Mouse (Mus musculus): Measurements from ENCODE around the gene Fam71e1. TPM values are rescaled to one million over a fixed set of nuclear protein-coding genes. Genes with fewer than 3 reads are reported as not detected.

Gene Fam71e1
- polyA plus RNA-seq, 1 experiment from 2014 or later, result 23.6 TPM

DNA sequence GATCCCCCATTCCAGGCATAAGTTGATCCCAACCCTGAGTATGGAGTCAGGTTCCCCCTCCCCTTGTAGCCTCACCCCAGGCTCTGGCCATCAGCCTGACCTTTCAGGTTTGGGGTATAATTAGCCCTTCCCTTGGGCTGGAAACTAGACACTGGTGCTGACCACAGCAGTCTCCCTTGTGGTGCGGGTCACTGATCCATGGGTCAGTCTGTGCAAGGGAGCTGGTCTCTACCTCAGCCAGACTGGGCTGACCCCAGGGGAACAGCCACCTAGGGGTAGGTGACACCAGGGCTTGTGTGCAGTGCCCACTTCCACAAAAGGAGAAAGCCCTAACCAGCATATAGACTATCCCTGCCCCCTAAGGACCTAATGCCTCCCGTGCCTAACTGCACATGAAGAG lies 26.7 kb downstream of the Fam71e1 start:
- Histone ChIP-seq H3K9me3 (no peaks in the 10 kb centered on the region), H3K4me2 (no peak overlapping the region), H3K27ac (replicated peaks) (no peak overlapping the region), H3K4me3 (no peak overlapping the region), H3K27me3 (peaks cover 45% of the 10 kb centered on the region), H3K9ac (no peak overlapping the region), H3K4me1 (replicated peaks) (peaks cover 9% of the 10 kb centered on the region), H3K36me3 (no peaks in the 10 kb centered on the region)
- 70% methylated on average over 2 of the region's 2 CpGs for WGBS
- no peak for ATAC-seq (ENCODE audit: low FRiP score, low read depth)

DNA sequence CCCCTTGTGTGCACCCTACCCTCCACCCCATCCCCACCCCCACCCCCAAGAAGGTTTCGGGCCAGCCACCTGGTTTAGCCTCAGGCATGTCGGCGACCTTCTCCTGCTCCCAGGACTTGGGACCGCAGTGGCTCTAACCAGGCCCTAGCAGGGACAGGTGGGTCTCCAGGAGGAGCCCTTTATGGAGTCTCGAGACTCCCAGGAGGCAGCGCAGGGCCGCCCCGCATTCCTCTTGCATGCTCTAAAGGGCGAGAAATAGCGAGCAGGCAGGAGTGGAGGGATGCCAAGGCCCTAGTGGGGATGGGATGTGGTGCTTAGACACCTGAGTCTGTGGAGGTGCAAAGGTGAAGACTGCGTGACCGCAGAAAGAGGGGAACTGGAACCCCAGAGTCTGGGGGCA lies 28.1 kb downstream of the Fam71e1 start, which contains the start of gene Mybpc2:
Mybpc2 (minus strand) TSS at position 155 of the 400 bp plus-strand sequence.
- Histone ChIP-seq H3K4me3 (no peak within 1 kb of the TSS), H3K4me1 (replicated peaks) (peaks cover 11% of the 10 kb centered on the region), H3K9ac (no peak within 1 kb of the TSS), H3K36me3 (no peaks in the 10 kb centered on the region), H3K9me3 (no peaks in the 10 kb centered on the region), H3K4me2 (peak within 1 kb of the TSS; percentile 39), H3K27ac (replicated peaks) (no peak within 1 kb of the TSS), H3K27me3 (peaks cover 51% of the 10 kb centered on the region)
- no peak for ATAC-seq (ENCODE audit: low FRiP score, low read depth)
- 40% methylated on average over 12 of the region's 12 CpGs for WGBS

DNA sequence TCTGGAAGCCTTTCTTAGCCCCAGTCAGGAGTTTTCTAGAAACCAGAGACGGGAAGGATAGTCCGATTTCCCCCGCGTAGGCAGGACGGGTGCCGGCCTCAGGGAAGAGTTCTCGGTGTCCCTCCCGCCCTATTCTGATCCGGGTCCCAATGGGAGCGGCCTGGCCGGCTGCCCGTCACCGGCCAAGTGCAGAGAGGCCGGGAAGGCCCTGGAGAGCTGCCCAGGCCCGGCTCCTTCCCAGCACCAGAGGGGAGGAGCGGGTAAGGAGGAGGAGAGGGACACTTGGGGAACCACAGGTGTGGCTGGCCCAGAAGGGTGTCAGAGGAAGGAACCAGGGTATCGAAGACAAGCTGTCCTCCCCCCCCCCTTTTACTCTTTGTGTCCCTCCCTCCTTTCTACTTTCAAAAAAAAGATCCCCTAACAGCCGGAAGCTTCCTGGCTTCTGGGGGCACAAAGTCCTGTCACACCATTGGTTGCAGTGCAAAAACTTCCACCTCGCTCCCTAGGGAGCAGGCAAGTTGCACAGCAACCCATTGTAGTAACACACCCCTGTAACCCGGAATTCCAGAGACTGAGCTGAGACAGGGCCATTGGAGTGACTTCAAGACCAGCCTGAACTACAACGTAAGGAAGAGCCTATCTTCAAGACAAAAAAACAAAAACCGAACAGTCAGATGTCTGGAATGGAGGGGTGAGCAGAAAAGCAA lies 28.9 kb downstream of the Fam71e1 start:
- H3K4me1 ChIP-seq (replicated peaks), result peaks cover 11% of the 10 kb centered on the region
- peak overlapping the region; percentile 39 for H3K4me2 ChIP-seq
- peaks cover 51% of the 10 kb centered on the region for H3K27me3 ChIP-seq
- no peaks in the 10 kb centered on the region for H3K9me3 ChIP-seq
- H3K9ac ChIP-seq, result no peak overlapping the region
- no peaks in the 10 kb centered on the region for H3K36me3 ChIP-seq
- WGBS, result 16% methylated on average over 21 of the region's 22 CpGs
- H3K4me3 ChIP-seq, result no peak overlapping the region
- no peak for ATAC-seq (ENCODE audit: low FRiP score, low read depth)
- no peak overlapping the region for H3K27ac ChIP-seq (replicated peaks)

DNA sequence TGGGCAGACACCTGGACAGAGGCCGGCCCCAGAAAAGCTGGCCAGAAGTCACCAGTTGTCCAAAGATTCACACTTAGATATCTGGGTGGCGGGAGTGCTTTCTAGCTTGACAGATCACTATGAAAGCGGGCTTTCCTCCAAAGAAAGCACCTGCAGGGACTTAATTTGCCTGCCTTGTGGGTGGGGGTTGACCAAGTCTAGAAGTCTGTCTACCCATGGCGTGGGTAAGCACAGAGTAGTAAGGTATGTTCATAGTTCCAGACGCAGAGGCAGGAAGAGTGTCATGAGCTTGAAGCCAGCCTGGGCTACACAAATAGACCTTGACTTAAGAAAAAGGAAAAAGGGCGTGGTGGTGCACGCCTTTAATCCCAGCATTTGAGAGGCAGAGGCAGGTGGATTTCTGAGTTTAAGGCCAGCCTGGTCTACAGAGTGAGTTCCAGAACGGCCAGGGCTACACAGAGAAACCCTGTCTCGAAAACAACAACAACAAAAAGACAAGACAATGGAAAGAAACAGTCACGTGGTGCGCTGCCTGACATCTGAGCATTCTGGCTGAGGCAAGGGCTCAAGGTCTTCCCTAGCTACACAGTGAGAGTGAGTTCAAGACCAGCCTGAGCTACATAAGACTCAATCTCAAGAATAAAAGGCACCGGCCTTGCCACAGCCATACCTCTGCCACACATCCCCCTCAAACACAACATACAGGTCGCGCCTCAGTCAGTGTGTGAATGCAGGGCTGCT lies 30.2 kb downstream of the Fam71e1 start:
- Histone ChIP-seq H3K36me3 (no peaks in the 10 kb centered on the region), H3K27ac (replicated peaks) (no peak overlapping the region), H3K4me2 (no peak overlapping the region), H3K9me3 (no peaks in the 10 kb centered on the region), H3K4me3 (no peak overlapping the region), H3K9ac (no peak overlapping the region), H3K4me1 (replicated peaks) (peaks cover 9% of the 10 kb centered on the region), H3K27me3 (peaks cover 48% of the 10 kb centered on the region)
- no peak for ATAC-seq (ENCODE audit: low FRiP score, low read depth)
- 90% methylated on average over 14 of the region's 14 CpGs for WGBS

DNA sequence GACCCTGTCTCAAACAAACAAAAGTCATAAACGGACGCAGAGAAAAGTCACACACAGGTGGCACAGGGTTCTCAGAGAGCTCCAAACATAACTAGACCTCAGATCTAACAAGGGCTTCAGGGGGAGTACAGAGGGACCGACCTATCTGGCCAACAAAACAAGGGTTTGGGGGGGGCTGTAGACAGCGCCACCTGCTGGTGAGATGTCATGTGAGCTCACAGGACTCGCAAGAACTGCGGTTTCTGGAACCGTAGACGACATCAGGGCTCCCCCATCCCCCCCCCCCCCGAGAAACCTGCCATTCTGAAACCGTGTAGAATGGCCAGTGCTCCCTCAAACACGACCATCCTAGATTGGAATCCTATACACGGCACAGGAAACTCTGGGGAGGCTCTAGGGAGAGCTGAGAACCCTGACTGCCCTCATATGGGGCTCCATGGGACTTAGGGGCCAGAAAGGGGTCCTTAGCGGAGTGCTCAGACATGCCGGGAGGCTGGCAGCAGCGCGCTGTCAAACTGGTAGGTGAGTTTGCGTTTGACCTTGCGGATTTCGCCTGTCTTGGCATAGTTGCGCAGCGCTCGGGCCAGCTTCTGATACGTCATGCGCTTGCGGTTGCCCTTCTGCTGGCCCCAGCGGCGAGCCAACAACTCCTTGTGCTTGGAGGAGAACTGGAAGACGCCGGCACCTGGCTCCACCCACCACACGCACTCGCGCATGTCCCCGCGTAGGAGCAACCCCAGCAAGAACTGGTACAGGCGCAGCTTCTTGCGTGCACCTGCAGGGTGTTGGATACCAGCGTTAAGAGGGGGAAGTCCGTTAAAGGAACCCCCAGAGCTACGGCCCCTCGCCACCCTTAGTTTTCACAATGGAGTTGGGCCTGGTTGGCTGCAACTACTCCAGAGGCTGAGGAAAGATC lies 31.4 kb downstream of the Fam71e1 start:
- no peaks in the 10 kb centered on the region for H3K9me3 ChIP-seq
- peaks cover 8% of the 10 kb centered on the region for H3K4me1 ChIP-seq (replicated peaks)
- peak overlapping the region; percentile 55 for H3K9ac ChIP-seq
- 0 out of 2 replicates have a peak overlapping the region, but pooled peaks have one; percentile 46 for H3K27ac ChIP-seq (replicated peaks)
- 7% methylated on average over 40 of the region's 40 CpGs for WGBS
- peak overlapping the region; percentile 75 for H3K4me2 ChIP-seq
- ATAC-seq (ENCODE audit: low FRiP score, low read depth), result peak; percentile 65
- no peaks in the 10 kb centered on the region for H3K36me3 ChIP-seq
- peaks cover 37% of the 10 kb centered on the region for H3K27me3 ChIP-seq
- peak overlapping the region; percentile 38 for H3K4me3 ChIP-seq

DNA sequence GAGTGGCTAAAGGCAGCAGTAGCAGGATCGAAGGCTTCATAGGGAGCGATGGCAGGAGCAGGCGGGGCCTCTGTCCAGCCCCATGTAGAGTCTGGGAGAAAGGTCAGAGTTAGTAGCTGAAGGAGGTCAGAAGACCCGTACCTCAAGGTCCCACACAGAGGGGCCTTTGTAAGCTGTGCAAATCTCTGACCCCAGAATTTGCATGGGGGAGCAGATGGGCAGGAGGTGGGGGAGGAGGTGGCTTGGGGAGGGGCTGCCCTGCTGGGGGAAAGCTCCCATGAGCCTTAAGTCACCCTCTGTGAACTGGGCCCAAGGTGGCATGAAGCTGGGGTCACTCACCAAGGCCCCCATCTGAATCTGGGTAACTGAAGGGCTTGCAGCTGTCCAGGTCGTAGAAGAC lies 33.1 kb downstream of the Fam71e1 start:
- no peak overlapping the region for H3K4me3 ChIP-seq
- no peak overlapping the region for H3K9ac ChIP-seq
- H3K27me3 ChIP-seq, result peaks cover 22% of the 10 kb centered on the region
- H3K4me1 ChIP-seq (replicated peaks), result peaks cover 8% of the 10 kb centered on the region
- WGBS, result 66% methylated on average over 5 of the region's 5 CpGs
- H3K4me2 ChIP-seq, result no peak overlapping the region
- H3K36me3 ChIP-seq, result no peaks in the 10 kb centered on the region
- H3K27ac ChIP-seq (replicated peaks), result no peak overlapping the region
- no peak for ATAC-seq (ENCODE audit: low FRiP score, low read depth)
- H3K9me3 ChIP-seq, result no peaks in the 10 kb centered on the region

DNA sequence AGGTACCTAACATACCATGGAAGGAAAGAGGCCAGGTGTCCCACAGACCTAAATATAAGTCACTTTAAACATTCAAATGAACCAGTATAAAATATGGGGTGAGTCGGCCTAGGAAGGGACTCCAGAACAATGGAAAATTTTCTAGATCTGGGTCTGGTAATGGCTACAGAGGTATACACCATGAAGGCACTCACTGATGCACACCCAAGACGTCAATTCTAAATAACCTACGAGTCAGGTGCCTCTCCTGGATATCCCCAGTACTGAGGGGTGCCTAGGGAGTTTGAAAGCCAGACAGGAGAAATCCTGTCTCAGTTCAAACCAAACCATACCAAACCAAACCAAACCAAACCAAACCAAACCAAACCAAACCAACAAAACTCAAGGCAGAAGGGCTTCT lies 34.1 kb downstream of the Fam71e1 start:
- no peak overlapping the region for H3K27ac ChIP-seq (replicated peaks)
- no peaks in the 10 kb centered on the region for H3K9me3 ChIP-seq
- ATAC-seq (ENCODE audit: low FRiP score, low read depth), result no peak
- peaks cover 13% of the 10 kb centered on the region for H3K27me3 ChIP-seq
- no peak overlapping the region for H3K9ac ChIP-seq
- H3K36me3 ChIP-seq, result no peaks in the 10 kb centered on the region
- H3K4me3 ChIP-seq, result no peak overlapping the region
- 78% methylated on average over 3 of the region's 3 CpGs for WGBS
- H3K4me1 ChIP-seq (replicated peaks), result peaks cover 8% of the 10 kb centered on the region
- H3K4me2 ChIP-seq, result no peak overlapping the region

DNA sequence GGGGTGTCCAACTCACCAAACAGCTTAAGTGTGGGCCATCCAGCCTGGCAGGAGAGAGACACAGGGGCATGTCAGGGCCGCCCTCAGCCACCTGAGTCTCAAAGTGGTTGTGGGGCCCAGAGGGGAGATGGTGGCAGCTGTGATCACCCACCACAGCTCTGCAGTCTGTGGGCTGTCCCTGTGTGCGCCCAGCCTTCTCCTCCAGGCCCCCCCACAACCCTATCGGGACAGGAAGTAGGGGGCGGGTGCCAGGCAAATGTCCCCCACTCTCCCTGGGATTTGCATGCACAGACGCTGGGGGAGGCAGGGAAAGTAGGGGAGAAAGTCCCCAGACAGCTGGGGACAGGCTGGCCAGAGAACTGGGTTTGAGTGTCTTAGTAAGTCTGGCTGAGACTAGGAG lies 34.8 kb downstream of the Fam71e1 start:
- no peak for ATAC-seq (ENCODE audit: low FRiP score, low read depth)

DNA sequence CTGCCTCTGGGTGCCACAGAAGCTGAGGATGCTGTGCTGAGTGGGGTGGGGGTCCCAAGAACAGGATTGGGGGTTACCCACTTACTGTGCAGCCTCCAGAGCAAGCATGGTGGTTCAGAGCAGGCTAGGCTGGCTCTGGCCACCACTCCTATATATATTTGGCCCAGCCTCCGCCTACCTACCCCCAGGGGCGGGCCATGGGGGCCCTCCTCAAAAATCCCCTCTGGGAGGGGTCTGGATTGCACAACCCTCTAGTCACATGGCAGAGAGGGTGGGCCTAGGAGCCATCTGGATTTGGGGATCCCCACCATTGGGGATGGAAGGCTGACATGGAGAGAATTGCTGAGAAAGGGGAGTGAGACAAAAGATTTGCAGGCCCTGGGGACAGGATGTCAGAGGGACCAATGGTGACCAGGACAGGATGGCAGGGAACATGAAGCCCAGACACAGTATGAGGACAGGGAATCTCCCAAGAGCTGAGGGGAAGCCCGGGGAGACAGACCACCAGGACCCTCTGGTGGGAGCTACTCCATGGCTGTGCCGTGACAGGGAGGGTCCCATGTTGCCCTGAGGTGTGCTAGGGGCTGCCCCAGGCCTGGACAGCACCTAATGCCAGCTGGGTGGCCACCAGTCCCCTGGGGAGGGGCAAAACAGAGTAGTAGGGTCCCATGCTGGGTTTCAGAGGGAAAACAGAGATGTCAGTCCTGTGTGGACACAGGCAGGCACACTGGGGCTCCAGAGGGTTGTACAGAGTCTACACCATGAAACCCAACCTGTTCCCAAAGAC lies 35.8 kb downstream of the Fam71e1 start, which contains the start of gene Spib:
Spib (minus strand) TSS at position 126 of the 787 bp plus-strand sequence.
- no peaks in the 10 kb centered on the region for H3K36me3 ChIP-seq
- no peaks in the 10 kb centered on the region for H3K9me3 ChIP-seq
- no peak for ATAC-seq (ENCODE audit: low FRiP score, low read depth)
- H3K27ac ChIP-seq (replicated peaks), result no peak within 1 kb of the TSS
- H3K9ac ChIP-seq, result no peak within 1 kb of the TSS
- peaks cover 10% of the 10 kb centered on the region for H3K27me3 ChIP-seq
- WGBS, result 79% methylated on average over 4 of the region's 4 CpGs
- H3K4me2 ChIP-seq, result no peak within 1 kb of the TSS
- no peak within 1 kb of the TSS for H3K4me3 ChIP-seq
- H3K4me1 ChIP-seq (replicated peaks), result peaks cover 8% of the 10 kb centered on the region

More for the DNA sequence above, 34.8 kb downstream of the Fam71e1 start:
- Histone ChIP-seq H3K36me3 (no peaks in the 10 kb centered on the region), H3K27me3 (peaks cover 12% of the 10 kb centered on the region), H3K4me2 (no peak overlapping the region), H3K27ac (replicated peaks) (no peak overlapping the region), H3K4me1 (replicated peaks) (peaks cover 8% of the 10 kb centered on the region), H3K9ac (no peak overlapping the region), H3K9me3 (no peaks in the 10 kb centered on the region), H3K4me3 (no peak overlapping the region)
- WGBS, result 62% methylated on average over 5 of the region's 5 CpGs

DNA sequence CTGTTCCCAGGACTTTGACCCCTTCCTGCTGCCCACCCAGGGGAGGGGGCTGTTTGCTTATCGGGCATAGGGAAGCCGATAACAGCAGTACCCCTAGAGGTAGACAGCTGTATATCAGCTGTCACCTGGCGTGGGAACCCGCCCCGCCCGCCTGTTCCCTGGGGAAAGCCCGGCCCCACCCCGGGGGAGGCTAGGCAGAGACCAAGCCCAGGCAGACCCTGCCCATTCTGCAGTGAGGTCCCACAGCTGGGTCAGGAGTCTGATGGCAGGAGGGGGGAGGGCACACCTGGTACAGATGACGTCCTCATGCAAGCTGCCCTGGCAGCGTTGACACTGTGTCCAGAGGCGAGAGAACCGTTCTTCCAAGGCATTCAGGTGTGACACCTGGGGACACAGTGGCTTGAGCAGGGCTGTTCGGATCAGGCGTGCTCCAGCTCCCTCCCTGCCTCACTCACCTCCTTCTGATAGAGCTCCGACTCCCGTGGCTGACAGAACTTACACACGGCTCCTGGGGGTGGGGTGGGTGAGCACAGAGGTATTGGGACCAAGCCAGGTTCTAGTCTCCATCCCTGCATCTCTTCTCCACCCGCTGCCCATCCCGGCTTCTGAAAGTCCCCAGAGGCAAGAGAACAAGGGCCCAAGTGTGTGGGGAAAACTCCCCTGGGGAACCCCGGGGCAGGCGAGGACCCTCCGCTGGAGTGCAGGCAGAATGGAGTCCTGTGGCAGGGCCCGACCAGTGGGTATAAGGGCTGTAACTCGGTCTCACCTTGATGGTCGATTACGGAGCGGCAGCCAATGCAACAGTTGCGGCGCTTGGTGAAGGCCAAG lies 36.8 kb downstream of the Fam71e1 start:
- Histone ChIP-seq H3K4me3 (no peak overlapping the region), H3K4me1 (replicated peaks) (peaks cover 2% of the 10 kb centered on the region), H3K36me3 (no peaks in the 10 kb centered on the region), H3K4me2 (no peak overlapping the region), H3K9me3 (no peaks in the 10 kb centered on the region), H3K27me3 (peaks cover 10% of the 10 kb centered on the region), H3K27ac (replicated peaks) (no peak overlapping the region), H3K9ac (no peak overlapping the region)
- ATAC-seq (ENCODE audit: low FRiP score, low read depth), result no peak
- 86% methylated on average over 25 of the region's 29 CpGs for WGBS

DNA sequence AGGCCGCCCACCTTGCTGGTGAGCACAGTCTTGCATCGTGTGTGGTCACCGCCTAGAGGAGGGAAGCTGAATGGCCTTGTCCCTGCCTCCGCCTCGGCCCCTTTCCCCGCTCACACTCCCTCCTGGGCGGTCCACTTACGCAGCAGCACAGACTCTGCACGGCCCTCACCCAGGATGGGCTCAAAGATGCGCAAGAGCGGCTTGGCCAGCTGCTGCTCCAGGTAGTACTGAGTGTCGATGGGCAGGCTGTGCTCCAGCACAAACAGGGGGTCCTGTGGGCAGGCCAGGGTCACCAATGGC lies 37.3 kb downstream of the Fam71e1 start:
- no peak for ATAC-seq (ENCODE audit: low FRiP score, low read depth)

More for the DNA sequence above, 37.3 kb downstream of the Fam71e1 start:
- Histone ChIP-seq H3K9me3 (no peaks in the 10 kb centered on the region), H3K4me1 (replicated peaks) (no peaks in the 10 kb centered on the region), H3K4me3 (no peak overlapping the region), H3K27ac (replicated peaks) (no peak overlapping the region), H3K4me2 (no peak overlapping the region), H3K36me3 (no peaks in the 10 kb centered on the region), H3K9ac (no peak overlapping the region), H3K27me3 (peaks cover 7% of the 10 kb centered on the region)
- WGBS, result 81% methylated on average over 12 of the region's 12 CpGs

Data from hindbrain, embryonic 15.5 days (tissue).